Mouse (Mus musculus) myocyte (in vitro differentiated cells): ENCODE measurements at regions not wholly inside any gene's neighbourhood (a gene's known extent, or its start where the extent isn't known, plus 50 kb on each side); places are given as distances from the start of the nearest gene placed in this dataset.
"Not testable (repeated sequence)": the region's sequence is repeated elsewhere in the genome, so short reads cannot be mapped to it uniquely, and the experiment has no call there.

Experiments
- H3K27me3 ChIP-seq: one replicate; pipeline ENCODE4 v1.6.1; 2011; ENCODE audit not compliant: control insufficient read depth, insufficient read depth, insufficient read length
- H3K36me3 ChIP-seq: one replicate; pipeline ENCODE4 v1.6.1; 2011; ENCODE audit not compliant: control insufficient read depth, insufficient read depth
- H3K4me2 ChIP-seq: one replicate; pipeline ENCODE4 v1.6.1; 2011; ENCODE audit warnings: low read depth, control low read depth
- H3K4me3 ChIP-seq: one replicate; pipeline ENCODE4 v1.5.1; 2011; ENCODE audit warnings: mild to moderate bottlenecking, control low read depth, moderate library complexity
- H3K79me2 ChIP-seq: one replicate; pipeline ENCODE4 v1.6.1; 2011; ENCODE audit not compliant: control insufficient read depth, insufficient read depth
- H3ac ChIP-seq: one replicate; pipeline ENCODE4 v1.6.1; 2011; ENCODE audit not compliant: control insufficient read depth, insufficient read length
- CEBPB ChIP-seq: IDR thresholded peaks from 2 replicates; pipeline ENCODE4 v1.6.1; 2011; ENCODE audit warnings: mild to moderate bottlenecking, moderate library complexity; ENCODE audit not compliant: poor library complexity, insufficient read depth, severe bottlenecking
- E2F4 ChIP-seq: IDR thresholded peaks from one replicate; pipeline ENCODE4 v1.6.1; 2011; ENCODE audit warnings: mild to moderate bottlenecking, control low read depth, moderate library complexity; ENCODE audit not compliant: insufficient read depth
- MAX ChIP-seq: IDR thresholded peaks from one replicate; pipeline ENCODE4 v1.6.1; 2011; ENCODE audit warnings: low read depth, mild to moderate bottlenecking, control low read depth
- MYOD1 ChIP-seq, 3 experiments: IDR thresholded peaks; one replicate each; pipeline ENCODE4 v1.6.1; 2011; ENCODE audit warnings: control low read depth in 2 of 3, low read depth in 2 of 3, mild to moderate bottlenecking in 2 of 3, moderate library complexity in 1 of 3; ENCODE audit not compliant: insufficient read length in 2 of 3, control insufficient read depth in 1 of 3
- MYOG ChIP-seq, 3 experiments: IDR thresholded peaks; one replicate each; pipeline ENCODE4 v1.6.1; 2011; ENCODE audit warnings: control low read depth in 2 of 3, low read depth in 2 of 3, mild to moderate bottlenecking in 2 of 3; ENCODE audit not compliant: insufficient read length in 2 of 3, control insufficient read depth in 1 of 3, insufficient read depth in 1 of 3
- POLR2A ChIP-seq: IDR thresholded peaks from one replicate; pipeline ENCODE4 v1.6.1; 2011; ENCODE audit warnings: low read depth, mild to moderate bottlenecking, control low read depth, moderate library complexity; ENCODE audit not compliant: insufficient read length
- POLR2AphosphoS2 ChIP-seq: IDR thresholded peaks from one replicate; pipeline ENCODE4 v1.6.1; 2011; ENCODE audit warnings: low read depth, control low read depth; ENCODE audit not compliant: insufficient read length
- REST ChIP-seq: IDR thresholded peaks from one replicate; pipeline ENCODE4 v1.6.1; 2011; ENCODE audit warnings: mild to moderate bottlenecking, control low read depth, moderate library complexity; ENCODE audit not compliant: insufficient read depth, insufficient read length
- SRF ChIP-seq: IDR thresholded peaks from one replicate; pipeline ENCODE4 v1.6.1; 2011; ENCODE audit warnings: low read depth; ENCODE audit not compliant: control insufficient read depth, insufficient read length
- TCF12 ChIP-seq: IDR thresholded peaks from one replicate; pipeline ENCODE4 v1.6.1; 2011; ENCODE audit warnings: mild to moderate bottlenecking, control low read depth; ENCODE audit not compliant: poor library complexity, insufficient read depth, severe bottlenecking
- TCF3 ChIP-seq: IDR thresholded peaks from one replicate; pipeline ENCODE4 v1.6.1; 2011; ENCODE audit warnings: low read depth, control low read depth; ENCODE audit not compliant: insufficient read length
- USF1 ChIP-seq: IDR thresholded peaks from one replicate; pipeline ENCODE4 v1.6.1; 2011; ENCODE audit warnings: low read depth, mild to moderate bottlenecking, control low read depth, moderate library complexity

GRCm38 (mm10) chr16:49441225-49441624 is 257.8 kb upstream of the Ift57 start:
- Histone ChIP-seq H3K79me2 (no peaks in the 10 kb centered on the region), H3K36me3 (no peaks in the 10 kb centered on the region), H3K4me3 (no peak overlapping the region), H3ac (no peak overlapping the region), H3K27me3 (no peaks in the 10 kb centered on the region), H3K4me2 (no peak overlapping the region)
- TF ChIP-seq REST: no peak
- TF ChIP-seq SRF: no peak
- no peak for TF ChIP-seq MYOG (IDR thresholded peaks at IDR 0.05; ENCODE audit: control insufficient read depth in 1 of 3, insufficient read depth in 1 of 3, insufficient read length in 2 of 3, low read depth in 2 of 3)
- no peak for TF ChIP-seq CEBPB
- TF ChIP-seq POLR2AphosphoS2: no peak
- no peak for TF ChIP-seq USF1
- no peak for TF ChIP-seq TCF12
- TF ChIP-seq POLR2A: no peak
- TF ChIP-seq TCF3: no peak
- TF ChIP-seq MYOD1 (IDR thresholded peaks at IDR 0.05; ENCODE audit: control insufficient read depth in 1 of 3, insufficient read length in 2 of 3, low read depth in 2 of 3): no peak
- no peak for TF ChIP-seq E2F4
- TF ChIP-seq MAX: no peak

- not testable (repeated sequence) for H3K4me2 ChIP-seq, H3K27me3 ChIP-seq, H3K4me3 ChIP-seq, H3ac ChIP-seq, H3K79me2 ChIP-seq, H3K36me3 ChIP-seq
These were observed 251.7 kb upstream of the Ift57 start for GRCm38 (mm10) chr16:49447356-49447755.

GRCm38 (mm10) chr16:49493881-49494280 is 205.2 kb upstream of the Ift57 start:
- no peak overlapping the region for H3K4me3 ChIP-seq
- no peaks in the 10 kb centered on the region for H3K36me3 ChIP-seq
- H3ac ChIP-seq: no peak overlapping the region
- TF ChIP-seq REST (no peak), POLR2AphosphoS2 (no peak), MAX (no peak), SRF (no peak), TCF12 (no peak), TCF3 (no peak), MYOG (IDR thresholded peaks at IDR 0.05; ENCODE audit: control insufficient read depth in 1 of 3, insufficient read depth in 1 of 3, insufficient read length in 2 of 3, low read depth in 2 of 3) (no peak)
- H3K79me2 ChIP-seq: no peaks in the 10 kb centered on the region
- no peaks in the 10 kb centered on the region for H3K27me3 ChIP-seq
- H3K4me2 ChIP-seq: no peak overlapping the region

- no peak overlapping the region for H3K4me2 ChIP-seq
- no peak overlapping the region for H3K4me3 ChIP-seq
- H3ac ChIP-seq: no peak overlapping the region
- no peaks in the 10 kb centered on the region for H3K27me3 ChIP-seq
- no peaks in the 10 kb centered on the region for H3K79me2 ChIP-seq
- no peak for TF ChIP-seq MAX
- TF ChIP-seq REST: no peak
- TF ChIP-seq USF1: no peak
- no peak for TF ChIP-seq MYOG (IDR thresholded peaks at IDR 0.05; ENCODE audit: control insufficient read depth in 1 of 3, insufficient read depth in 1 of 3, insufficient read length in 2 of 3, low read depth in 2 of 3)
- TF ChIP-seq TCF12: no peak
- no peak for TF ChIP-seq MYOD1 (IDR thresholded peaks at IDR 0.05; ENCODE audit: control insufficient read depth in 1 of 3, insufficient read length in 2 of 3, low read depth in 2 of 3)
- TF ChIP-seq CEBPB: no peak
- no peak for TF ChIP-seq TCF3
- no peak for TF ChIP-seq POLR2A
- no peak for TF ChIP-seq E2F4
- TF ChIP-seq SRF: no peak
- TF ChIP-seq POLR2AphosphoS2: no peak
- no peaks in the 10 kb centered on the region for H3K36me3 ChIP-seq
These were observed 201.5 kb upstream of the Ift57 start for GRCm38 (mm10) chr16:49497521-49498010.

- H3K36me3 ChIP-seq: no peaks in the 10 kb centered on the region
These were observed 198.2 kb upstream of the Ift57 start for GRCm38 (mm10) chr16:49500818-49501217.

More at GRCm38 (mm10) chr16:49500818-49501217, 198.2 kb upstream of the Ift57 start:
- Histone ChIP-seq H3ac (no peak overlapping the region), H3K4me3 (no peak overlapping the region), H3K27me3 (no peaks in the 10 kb centered on the region), H3K4me2 (no peak overlapping the region), H3K79me2 (no peaks in the 10 kb centered on the region)
- TF ChIP-seq E2F4 (no peak), POLR2A (no peak), TCF12 (no peak), TCF3 (no peak), MYOD1 (IDR thresholded peaks at IDR 0.05; ENCODE audit: control insufficient read depth in 1 of 3, insufficient read length in 2 of 3, low read depth in 2 of 3) (no peak), REST (no peak), MAX (no peak), SRF (no peak), POLR2AphosphoS2 (no peak), MYOG (IDR thresholded peaks at IDR 0.05; ENCODE audit: control insufficient read depth in 1 of 3, insufficient read depth in 1 of 3, insufficient read length in 2 of 3, low read depth in 2 of 3) (no peak), CEBPB (no peak), USF1 (no peak)
